Mouse (Mus musculus) T-cell, adult 2 months (primary cell): Measurements from ENCODE around the gene Ahrr.

Experiments
- DNase-seq: peaks from one replicate; pipeline ENCODE4 v3.0.0; 2022; ENCODE audit warnings: low spot score

The Ahrr gene

GRCm38 (mm10) chr13:74292167-74292566 lies at the start of gene Ahrr:
Ahrr (minus strand) TSS chr13:74292331.
- no peak for DNase-seq

- DNase-seq, result peak; percentile 74
These were observed 48.9 kb upstream of the Ahrr start for GRCm38 (mm10) chr13:74341036-74341435.

GRCm38 (mm10) chr13:74329321-74329720 lies 37.2 kb upstream of the Ahrr start:
- DNase-seq, result no peak

- peak; percentile 95 for DNase-seq
These were observed 25.2 kb upstream of the Ahrr start, which contains the start of gene Pdcd6 for GRCm38 (mm10) chr13:74317170-74317849. Pdcd6 (minus strand) TSS chr13:74317580.

DNA sequence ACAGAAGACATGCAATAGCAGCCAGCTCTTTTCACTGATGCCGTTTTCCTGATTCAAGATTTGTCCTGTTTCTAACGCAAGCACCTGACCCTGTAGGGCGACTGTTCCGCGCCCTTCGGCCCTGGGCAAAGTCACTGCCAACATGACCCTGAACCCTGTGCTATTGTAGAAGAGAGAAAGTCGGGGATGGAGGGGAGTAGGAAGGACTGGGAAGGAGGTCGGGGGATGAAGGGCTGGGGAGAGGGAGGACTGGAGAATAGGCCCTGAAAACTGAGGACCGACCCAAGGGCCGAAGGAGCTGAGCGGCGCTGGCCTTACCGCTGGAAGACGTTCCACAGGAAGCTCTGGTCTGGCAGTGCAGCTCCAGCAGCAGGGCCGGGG lies 24.6 kb upstream of the Ahrr start:
- DNase-seq, result no peak

- no peak for DNase-seq
These were observed 24.3 kb upstream of the Ahrr start for GRCm38 (mm10) chr13:74316386-74316785.

DNA sequence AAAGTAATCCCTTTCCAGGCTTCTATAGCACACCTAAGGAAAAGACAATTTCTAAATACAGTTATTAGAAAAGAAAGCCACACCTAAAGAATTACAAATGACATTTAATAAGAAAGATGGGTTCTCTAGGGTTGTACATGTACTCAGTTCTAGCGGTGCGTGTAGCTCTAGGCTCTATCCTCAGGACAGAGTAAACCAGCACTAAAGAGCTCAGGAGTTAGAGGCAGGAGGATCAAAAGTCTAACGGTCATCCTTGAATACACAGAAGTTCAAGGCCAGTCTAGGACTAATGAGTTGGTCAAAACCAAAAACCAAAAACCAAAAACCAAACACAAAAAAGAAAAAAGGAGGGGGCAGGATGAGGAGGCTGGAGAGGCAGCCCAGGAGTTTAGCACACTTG lies 22.5 kb upstream of the Ahrr start:
- no peak for DNase-seq

- no peak for DNase-seq
These were observed 13.6 kb upstream of the Ahrr start for GRCm38 (mm10) chr13:74305780-74306179.

- DNase-seq, result no peak
These were observed 13.2 kb upstream of the Ahrr start for GRCm38 (mm10) chr13:74305380-74305779.

GRCm38 (mm10) chr13:74302050-74303037 lies 10.2 kb upstream of the Ahrr start:
- no peak for DNase-seq

- DNase-seq, result no peak
These were observed 9.5 kb upstream of the Ahrr start for GRCm38 (mm10) chr13:74301607-74301984.

DNA sequence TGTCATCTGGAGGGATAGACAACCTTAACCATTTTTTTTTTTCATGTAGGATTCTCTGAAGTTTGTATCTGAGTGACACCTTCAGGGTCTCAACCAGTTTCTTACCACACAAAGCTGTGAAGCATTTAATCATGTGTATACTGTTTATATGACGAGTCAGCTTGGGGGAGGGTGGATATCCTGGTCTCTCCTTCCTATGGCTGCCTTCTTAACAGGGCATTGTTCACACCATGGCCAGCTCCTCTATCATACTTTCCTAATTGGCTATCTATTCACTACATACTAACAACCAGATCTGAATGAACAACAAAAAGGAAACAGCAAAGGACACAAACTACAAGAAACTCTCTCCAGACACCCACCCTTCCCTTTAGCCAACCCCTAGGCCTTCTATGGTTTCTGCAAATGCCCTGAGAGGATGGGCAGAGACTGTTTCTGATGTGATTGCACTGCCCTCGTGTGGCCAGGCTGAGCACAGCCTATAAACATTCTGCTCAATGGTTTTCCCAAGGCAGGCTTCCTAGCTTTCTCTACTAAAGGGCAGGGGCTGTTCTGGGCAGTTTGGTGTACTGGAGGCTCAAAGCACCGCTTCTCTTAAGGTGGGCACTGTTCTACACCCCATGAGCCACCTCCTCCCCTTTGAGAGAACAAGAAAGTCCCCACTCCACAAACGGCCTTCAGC lies 8.9 kb upstream of the Ahrr start:
- DNase-seq, result peak; percentile 35

DNA sequence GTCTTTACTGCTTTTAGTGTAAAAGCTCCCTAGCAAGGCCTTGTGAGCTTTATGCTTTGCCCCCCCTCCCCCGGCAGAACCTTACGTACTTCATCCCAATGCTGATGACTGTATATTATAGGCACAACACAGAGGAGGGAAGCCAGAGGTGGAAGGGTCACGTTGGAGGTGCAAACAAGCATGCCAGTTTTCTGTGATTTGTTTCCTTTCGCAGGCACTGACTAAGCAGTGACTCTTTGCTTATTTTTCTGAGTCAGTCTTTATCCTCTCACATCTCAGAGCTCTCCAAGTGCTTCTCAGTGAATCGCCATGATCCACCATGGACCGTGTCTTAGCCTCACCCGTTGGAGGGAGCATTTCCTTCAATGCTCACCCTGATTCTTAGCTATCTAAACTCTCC lies 4.2 kb upstream of the Ahrr start:
- no peak for DNase-seq

- DNase-seq, result no peak
These were observed 2.5 kb downstream of the Ahrr start for GRCm38 (mm10) chr13:74289646-74290045.

DNA sequence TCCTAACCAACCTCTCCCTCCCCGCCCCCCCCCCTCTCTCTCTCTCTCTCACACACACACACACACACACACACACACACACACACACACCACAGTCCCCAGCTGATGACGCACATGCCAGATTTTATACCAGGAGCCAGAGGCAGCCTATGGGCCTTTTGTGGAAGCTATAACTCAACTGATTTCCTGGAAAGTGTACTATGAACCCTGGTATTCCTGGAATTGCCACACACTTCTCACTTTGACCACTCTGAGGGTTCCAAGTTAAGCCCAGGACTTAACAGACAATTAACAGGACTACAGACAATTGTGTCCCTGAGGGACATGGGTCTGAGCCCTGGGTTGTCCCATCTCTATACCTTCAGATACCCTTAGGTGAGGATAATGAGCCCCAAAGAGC lies 9.8 kb downstream of the Ahrr start:
- DNase-seq, result no peak

DNA sequence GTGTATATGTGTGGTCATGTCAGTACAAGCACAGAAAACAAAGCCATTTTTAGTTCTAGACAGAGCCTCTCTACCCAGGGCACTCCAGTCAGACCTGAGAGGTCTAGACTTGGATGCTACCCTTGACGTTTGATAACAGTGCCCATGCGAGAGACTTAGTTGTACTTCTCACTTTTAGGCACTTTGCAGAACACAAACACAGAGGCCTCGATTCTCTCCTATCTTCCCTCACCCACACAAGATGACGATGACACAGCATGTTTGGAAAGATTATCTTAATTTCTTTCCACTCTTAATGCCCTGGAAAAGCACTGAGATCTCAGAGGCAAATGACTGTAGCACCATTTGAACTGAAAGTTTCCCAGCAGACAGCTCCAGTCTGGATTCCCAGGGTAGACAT lies 16.4 kb downstream of the Ahrr start:
- DNase-seq, result no peak

- DNase-seq, result peak; percentile 57
These were observed 31.7 kb downstream of the Ahrr start for GRCm38 (mm10) chr13:74260231-74260992.

- peak; percentile 55 for DNase-seq
These were observed 32.5 kb downstream of the Ahrr start for GRCm38 (mm10) chr13:74259460-74260230.

GRCm38 (mm10) chr13:74246494-74246893 lies 45.6 kb downstream of the Ahrr start:
- DNase-seq, result no peak

- DNase-seq, result no peak
These were observed 46.3 kb downstream of the Ahrr start for GRCm38 (mm10) chr13:74245899-74246231.

DNA sequence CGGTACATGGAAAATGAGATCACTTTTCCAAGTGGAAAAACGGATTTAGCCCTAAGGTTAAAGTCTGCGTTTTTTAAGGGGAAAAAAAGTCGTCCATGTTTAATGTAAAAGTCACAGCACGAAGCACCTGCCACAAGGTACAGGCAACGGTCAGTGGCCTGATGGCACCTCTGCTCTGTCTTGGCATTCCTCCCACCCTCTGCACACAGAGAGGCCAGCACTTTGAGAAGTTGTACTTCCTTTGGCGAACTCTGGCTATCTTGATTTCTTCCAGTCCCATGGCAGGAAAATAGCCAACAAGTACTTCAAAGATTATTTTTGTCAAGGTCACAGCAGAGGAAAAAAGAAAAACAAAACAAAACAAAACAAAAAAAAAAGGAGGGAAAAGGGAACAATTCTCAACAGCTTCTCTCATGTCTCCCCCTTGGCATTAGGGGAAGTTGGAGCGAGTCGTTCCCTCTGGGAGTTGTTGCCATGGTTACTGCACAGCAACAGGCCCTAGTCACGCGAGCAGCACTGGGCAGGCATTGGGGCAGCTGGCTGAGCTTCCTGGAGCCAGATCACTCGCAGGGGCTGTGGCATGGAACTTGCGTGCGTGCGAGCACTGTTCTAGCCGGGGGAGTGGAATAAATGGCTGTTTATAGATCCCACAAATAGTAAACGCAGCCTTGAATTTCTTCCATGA lies 46.8 kb downstream of the Ahrr start:
- DNase-seq, result no peak
